Mouse (Mus musculus): ENCODE results near the gene Pld2. TPM values are rescaled to one million over a fixed set of nuclear protein-coding genes. Genes with fewer than 3 reads are reported as not detected.

The Pld2 gene
- polyA plus RNA-seq (2015; fragmentation: Nextera tagmentation; extraction: Ambion mirVana): 6.7 and 7.2 TPM in 2 replicates

- Histone ChIP-seq H3K4me1 (replicated peaks; ENCODE audit: insufficient read depth, low read length) (0 out of 2 replicates have a peak, but pooled peaks cover 4% of the 10 kb centered on the region), H3K27me3 (ENCODE audit: insufficient read depth, low read length) (no peaks in the 10 kb centered on the region)
Measured at GRCm38 (mm10) chr11:70539877-70540587, at the start of gene Pld2. Gene Pld2, plus strand, starts transcription at chr11:70540064.

GRCm38 (mm10) chr11:70499566-70500475, 40.0 kb upstream of the Pld2 start:
- TF ChIP-seq CTCF (IDR thresholded peaks at IDR 0.05; ENCODE audit: low read depth): peak; percentile 59; the same call in 1 of the 2 replicates
- no peak for ATAC-seq (replicated peaks; ENCODE audit: low FRiP score, low read depth)
- 63% methylated on average over 14 of the region's 14 CpGs for WGBS
- H3K4me1 ChIP-seq (replicated peaks; ENCODE audit: insufficient read depth, low read length): no peaks in the 10 kb centered on the region
- no peak overlapping the region for H3K4me3 ChIP-seq (replicated peaks; ENCODE audit: low read depth, low read length)
- peak; percentile 28 for DNase-seq (ENCODE audit: low spot score)
- H3K4me2 ChIP-seq (ENCODE audit: low read length): no peak overlapping the region
- H3K27me3 ChIP-seq (ENCODE audit: insufficient read depth, low read length): no peaks in the 10 kb centered on the region
- H3K27ac ChIP-seq: 0 out of 2 replicates have a peak overlapping the region, but pooled peaks have one; percentile 38
- no peaks in the 10 kb centered on the region for H3K9me3 ChIP-seq (replicated peaks; ENCODE audit: low read length)
- H3K9ac ChIP-seq (ENCODE audit: low read depth, low read length): no peak overlapping the region
- H3K36me3 ChIP-seq (ENCODE audit: insufficient read depth, low read length): no peaks in the 10 kb centered on the region

More at GRCm38 (mm10) chr11:70539877-70540587, at the start of gene Pld2:
- ATAC-seq (replicated peaks; ENCODE audit: low FRiP score, low read depth) (peak; percentile 93), DNase-seq (ENCODE audit: low spot score) (peak; percentile 92)
- Histone ChIP-seq H3K27ac (0 out of 2 replicates have a peak within 1 kb of the TSS, but pooled peaks have one; percentile 71), H3K9ac (ENCODE audit: low read depth, low read length) (peak within 1 kb of the TSS; percentile 78), H3K9me3 (replicated peaks; ENCODE audit: low read length) (no peaks in the 10 kb centered on the region), H3K36me3 (ENCODE audit: insufficient read depth, low read length) (0 out of 2 replicates have a peak, but pooled peaks cover 4% of the 10 kb centered on the region), H3K4me3 (replicated peaks; ENCODE audit: low read depth, low read length) (peak within 1 kb of the TSS; percentile 67), H3K4me2 (ENCODE audit: low read length) (peak within 1 kb of the TSS; percentile 82)
- WGBS: under 1% methylated on average over 65 of the region's 65 CpGs
- peak; percentile 75 for TF ChIP-seq CTCF (IDR thresholded peaks at IDR 0.05; ENCODE audit: low read depth)

- H3K27ac ChIP-seq: no peak overlapping the region
- DNase-seq (ENCODE audit: low spot score) (no peak), ATAC-seq (replicated peaks; ENCODE audit: low FRiP score, low read depth) (no peak)
- H3K36me3 ChIP-seq (ENCODE audit: insufficient read depth, low read length): no peaks in the 10 kb centered on the region
- no peak overlapping the region for H3K4me3 ChIP-seq (replicated peaks; ENCODE audit: low read depth, low read length)
- H3K9me3 ChIP-seq (replicated peaks; ENCODE audit: low read length): no peaks in the 10 kb centered on the region
- H3K4me2 ChIP-seq (ENCODE audit: low read length): no peak overlapping the region
- H3K27me3 ChIP-seq (ENCODE audit: insufficient read depth, low read length): no peaks in the 10 kb centered on the region
- H3K9ac ChIP-seq (ENCODE audit: low read depth, low read length): no peak overlapping the region
- 69% methylated on average over 1 of the region's 1 CpGs for WGBS
- H3K4me1 ChIP-seq (replicated peaks; ENCODE audit: insufficient read depth, low read length): no peaks in the 10 kb centered on the region
- no peak for TF ChIP-seq CTCF (IDR thresholded peaks at IDR 0.05; ENCODE audit: low read depth)
Measured at GRCm38 (mm10) chr11:70500476-70500812, 39.4 kb upstream of the Pld2 start.

GRCm38 (mm10) chr11:70502018-70502417, 37.8 kb upstream of the Pld2 start:
- ATAC-seq (replicated peaks; ENCODE audit: low FRiP score, low read depth) (no peak), DNase-seq (ENCODE audit: low spot score) (no peak)
- TF ChIP-seq CTCF (IDR thresholded peaks at IDR 0.05; ENCODE audit: low read depth): no peak
- H3K36me3 ChIP-seq (ENCODE audit: insufficient read depth, low read length): no peaks in the 10 kb centered on the region
- H3K9ac ChIP-seq (ENCODE audit: low read depth, low read length): no peak overlapping the region
- H3K4me2 ChIP-seq (ENCODE audit: low read length): no peak overlapping the region
- no peaks in the 10 kb centered on the region for H3K9me3 ChIP-seq (replicated peaks; ENCODE audit: low read length)
- no peak overlapping the region for H3K27ac ChIP-seq
- no peak overlapping the region for H3K4me3 ChIP-seq (replicated peaks; ENCODE audit: low read depth, low read length)
- no peaks in the 10 kb centered on the region for H3K4me1 ChIP-seq (replicated peaks; ENCODE audit: insufficient read depth, low read length)
- 67% methylated on average over 3 of the region's 3 CpGs for WGBS
- H3K27me3 ChIP-seq (ENCODE audit: insufficient read depth, low read length): no peaks in the 10 kb centered on the region

- H3K27ac ChIP-seq: no peak within 1 kb of the TSS
- ATAC-seq (replicated peaks; ENCODE audit: low FRiP score, low read depth): no peak
- TF ChIP-seq CTCF (IDR thresholded peaks at IDR 0.05; ENCODE audit: low read depth): no peak
Measured at GRCm38 (mm10) chr11:70504970-70505369, 34.9 kb upstream of the Pld2 start, which contains the start of gene Tm4sf5. Gene Tm4sf5, plus strand, starts transcription at chr11:70505244.

GRCm38 (mm10) chr11:70506385-70506784, 33.5 kb upstream of the Pld2 start:
- peak; percentile 83 for TF ChIP-seq CTCF (IDR thresholded peaks at IDR 0.05; ENCODE audit: low read depth)

More at GRCm38 (mm10) chr11:70504970-70505369, 34.9 kb upstream of the Pld2 start, which contains the start of gene Tm4sf5:
- Histone ChIP-seq H3K27me3 (ENCODE audit: insufficient read depth, low read length) (no peaks in the 10 kb centered on the region), H3K36me3 (ENCODE audit: insufficient read depth, low read length) (no peaks in the 10 kb centered on the region), H3K4me3 (replicated peaks; ENCODE audit: low read depth, low read length) (no peak within 1 kb of the TSS), H3K4me1 (replicated peaks; ENCODE audit: insufficient read depth, low read length) (no peaks in the 10 kb centered on the region), H3K9ac (ENCODE audit: low read depth, low read length) (no peak within 1 kb of the TSS), H3K4me2 (ENCODE audit: low read length) (no peak within 1 kb of the TSS), H3K9me3 (replicated peaks; ENCODE audit: low read length) (no peaks in the 10 kb centered on the region)
- DNase-seq (ENCODE audit: low spot score): no peak
- WGBS: 61% methylated on average over 9 of the region's 9 CpGs

More at GRCm38 (mm10) chr11:70506385-70506784, 33.5 kb upstream of the Pld2 start:
- Histone ChIP-seq H3K9me3 (replicated peaks; ENCODE audit: low read length) (no peaks in the 10 kb centered on the region), H3K9ac (ENCODE audit: low read depth, low read length) (no peak overlapping the region), H3K4me1 (replicated peaks; ENCODE audit: insufficient read depth, low read length) (no peaks in the 10 kb centered on the region), H3K4me2 (ENCODE audit: low read length) (no peak overlapping the region), H3K27me3 (ENCODE audit: insufficient read depth, low read length) (no peaks in the 10 kb centered on the region), H3K36me3 (ENCODE audit: insufficient read depth, low read length) (no peaks in the 10 kb centered on the region), H3K27ac (no peak overlapping the region), H3K4me3 (replicated peaks; ENCODE audit: low read depth, low read length) (no peak overlapping the region)
- DNase-seq (ENCODE audit: low spot score) (peak; percentile 90), ATAC-seq (replicated peaks; ENCODE audit: low FRiP score, low read depth) (no peak; the same call in 1 of the 2 replicates)
- WGBS: 18% methylated on average over 4 of the region's 4 CpGs
